Mouse (Mus musculus) limb, embryonic 14.5 days (tissue): Measurements from ENCODE around the gene Irgq. TPM values are rescaled to one million over a fixed set of nuclear protein-coding genes. Genes with fewer than 3 reads are reported as not detected.

Source experiments
- ATAC-seq: fragments of 200-750 bp; cut with Nextera tagmentation; 2 replicates; pipeline ENCODE4 v1.8.0; 2017; ENCODE audit warnings: low read depth, moderate number of reproducible peaks, moderate TSS enrichment; ENCODE audit not compliant: low FRiP score
- DNase-seq: peaks from one replicate; pipeline ENCODE4 v3.0.0-alpha.2; 2015; ENCODE audit warnings: low spot score
- H3K27ac ChIP-seq: fragments of 300-500 bp; sonication (generic); replicated peaks from 2 replicates; pipeline ENCODE4 v1.5.1; 2014; ENCODE audit warnings: low read depth, mild to moderate bottlenecking, low read length, moderate library complexity, mixed read lengths
- H3K27me3 ChIP-seq: fragments of 300-500 bp; sonication (generic); 2 replicates; pipeline ENCODE4 v1.6.1; 2014; ENCODE audit warnings: low read length, mixed read lengths; ENCODE audit not compliant: control insufficient read depth, insufficient read depth
- H3K36me3 ChIP-seq: fragments of 300-500 bp; sonication (generic); 2 replicates; pipeline ENCODE4 v1.6.1; 2014; ENCODE audit warnings: mild to moderate bottlenecking, low read length, moderate library complexity, mixed read lengths; ENCODE audit not compliant: control insufficient read depth, insufficient read depth
- H3K4me1 ChIP-seq: fragments of 300-500 bp; sonication (generic); 2 replicates; pipeline ENCODE4 v1.6.1; 2014; ENCODE audit warnings: antibody characterized with exemption, low read length, mixed read lengths; ENCODE audit not compliant: control insufficient read depth, insufficient read depth
- H3K4me2 ChIP-seq: fragments of 300-500 bp; sonication (generic); replicated peaks from 2 replicates; pipeline ENCODE4 v1.6.1; 2014; ENCODE audit warnings: low read depth, mild to moderate bottlenecking, low read length, moderate library complexity; ENCODE audit not compliant: severe bottlenecking
- H3K4me3 ChIP-seq: fragments of 300-500 bp; sonication (generic); replicated peaks from 2 replicates; pipeline ENCODE4 v1.5.1; 2014; ENCODE audit warnings: low read length
- H3K9ac ChIP-seq: fragments of 300-500 bp; sonication (generic); 2 replicates; pipeline ENCODE4 v1.6.1; 2014; ENCODE audit warnings: mild to moderate bottlenecking, low read depth, low read length, moderate library complexity; ENCODE audit not compliant: severe bottlenecking
- H3K9me3 ChIP-seq: fragments of 300-500 bp; sonication (generic); 2 replicates; pipeline ENCODE4 v1.6.1; 2016; ENCODE audit warnings: low read length; ENCODE audit not compliant: control insufficient read depth
- POLR2A ChIP-seq: fragments of 200-500 bp; IDR thresholded peaks from 2 replicates; pipeline ENCODE4 v1.8.0; 2012; ENCODE audit warnings: inconsistent platforms, mild to moderate bottlenecking, moderate library complexity, borderline replicate concordance; ENCODE audit not compliant: insufficient read depth, insufficient read length; ENCODE audit errors: extremely low read depth
- WGBS: fragments of 180-500 bp; shearing (Covaris S2); extraction: QIAGEN DNeasy Blood & Tissue Kit; methylation state at CpG from one replicate; pipeline ENCODE4 v1.1.7; 2014; 5-methylcytosine and 5-hydroxymethylcytosine counted together
- polyA plus RNA-seq, 2 experiments: library from polyadenylated mRNA; depleted of rRNA in 1 of 2; stranded (reverse) in 1 of 2; unstranded in 1 of 2; fragments of >200 nt; fragmentation: Nextera tagmentation in 1 of 2; extraction: Ambion mirVana in 1 of 2; gene quantifications; 2 replicates each; pipeline versions ENCODE4 v1.2.1 to v1.2.3; 2012 to 2014

Irgq gene
- polyA plus RNA-seq, 2 experiments = 10.7 to 16.3 TPM

- Histone ChIP-seq H3K9me3 (no peaks in the 10 kb centered on the region), H3K27ac (no peak overlapping the region), H3K4me3 (no peak overlapping the region), H3K4me2 (no peak overlapping the region), H3K27me3 (no peaks in the 10 kb centered on the region), H3K4me1 (no peaks in the 10 kb centered on the region), H3K9ac (no peak overlapping the region), H3K36me3 (peaks cover 75% of the 10 kb centered on the region)
- DNase-seq (no peak), ATAC-seq (no peak)
- WGBS = 90% methylated on average over 4 of the region's 4 CpGs
- no peak for TF ChIP-seq POLR2A
Observed at GRCm38 (mm10) chr7:24563837-24564206, 33.3 kb downstream of the Irgq start.

GRCm38 (mm10) chr7:24564607-24565265 is 34.2 kb downstream of the Irgq start:
- Histone ChIP-seq H3K27me3 (no peaks in the 10 kb centered on the region), H3K4me3 (no peak overlapping the region), H3K9me3 (no peaks in the 10 kb centered on the region), H3K4me2 (no peak overlapping the region), H3K27ac (no peak overlapping the region), H3K36me3 (peaks cover 74% of the 10 kb centered on the region), H3K9ac (no peak overlapping the region), H3K4me1 (no peaks in the 10 kb centered on the region)
- WGBS = 66% methylated on average over 6 of the region's 6 CpGs
- peak; percentile 24 for DNase-seq
- 0 out of 2 replicates have a peak, but pooled peaks have one; percentile 53 for ATAC-seq
- TF ChIP-seq POLR2A = no peak

DNA sequence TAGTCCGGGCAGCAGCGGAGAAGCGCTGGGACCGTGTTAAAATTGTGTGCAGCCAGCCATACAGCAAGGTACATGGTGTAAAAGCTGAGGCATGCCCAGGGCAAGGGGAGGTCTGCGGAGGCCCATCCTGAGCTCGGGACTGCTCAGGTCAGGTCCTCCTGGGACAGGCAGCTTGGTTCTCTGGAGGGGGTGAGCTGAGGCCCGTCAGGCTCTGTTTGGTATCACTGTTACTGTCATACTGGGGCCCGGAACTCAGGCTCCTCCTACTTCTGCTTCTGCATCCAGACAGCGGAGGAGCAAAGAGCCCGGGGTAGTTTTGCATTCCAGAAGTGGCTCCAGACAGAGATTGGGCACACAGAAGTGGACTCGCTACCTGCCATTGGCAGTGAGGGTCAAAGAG is 35.1 kb downstream of the Irgq start:
- Histone ChIP-seq H3K4me3 (no peak overlapping the region), H3K9ac (no peak overlapping the region), H3K9me3 (no peaks in the 10 kb centered on the region), H3K27me3 (no peaks in the 10 kb centered on the region), H3K4me2 (no peak overlapping the region), H3K36me3 (peaks cover 74% of the 10 kb centered on the region), H3K27ac (no peak overlapping the region), H3K4me1 (no peaks in the 10 kb centered on the region)
- DNase-seq (no peak), ATAC-seq (no peak)
- no peak for TF ChIP-seq POLR2A
- 93% methylated on average over 10 of the region's 11 CpGs for WGBS

- H3K36me3 ChIP-seq = peaks cover 72% of the 10 kb centered on the region
- H3K4me3 ChIP-seq = no peak overlapping the region
- no peak for ATAC-seq
- TF ChIP-seq POLR2A = no peak
- DNase-seq = no peak
- H3K27me3 ChIP-seq = no peaks in the 10 kb centered on the region
- H3K4me2 ChIP-seq = no peak overlapping the region
- H3K9me3 ChIP-seq = no peaks in the 10 kb centered on the region
- 97% methylated on average over 9 of the region's 9 CpGs for WGBS
- H3K4me1 ChIP-seq = no peaks in the 10 kb centered on the region
- H3K27ac ChIP-seq = no peak overlapping the region
- no peak overlapping the region for H3K9ac ChIP-seq
Observed at GRCm38 (mm10) chr7:24566206-24566605, 35.7 kb downstream of the Irgq start.

DNA sequence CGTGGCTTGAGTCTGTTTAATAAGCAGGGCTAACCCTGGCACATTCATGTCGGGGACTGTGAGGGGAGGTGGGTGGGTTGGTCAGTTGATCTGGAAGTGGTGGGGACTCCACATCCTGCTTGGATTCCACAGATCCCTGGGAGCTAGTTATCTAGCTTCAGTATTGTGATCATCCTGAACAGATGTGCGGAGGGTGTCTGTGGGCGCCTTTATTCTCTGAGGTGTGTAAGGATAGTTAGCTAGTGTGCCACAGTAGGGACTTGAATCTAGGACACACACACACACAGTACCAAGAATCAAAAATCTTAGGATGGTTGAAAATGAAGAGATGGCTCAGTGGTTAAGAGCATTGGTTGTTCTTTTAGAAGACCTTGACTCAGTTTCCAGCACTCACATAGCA is 38.0 kb downstream of the Irgq start:
- Histone ChIP-seq H3K27me3 (no peaks in the 10 kb centered on the region), H3K4me3 (no peak overlapping the region), H3K4me1 (no peaks in the 10 kb centered on the region), H3K4me2 (no peak overlapping the region), H3K9ac (no peak overlapping the region), H3K27ac (no peak overlapping the region), H3K36me3 (peaks cover 84% of the 10 kb centered on the region), H3K9me3 (no peaks in the 10 kb centered on the region)
- TF ChIP-seq POLR2A = no peak
- WGBS = 90% methylated on average over 4 of the region's 4 CpGs
- no peak for ATAC-seq
- DNase-seq = no peak

DNA sequence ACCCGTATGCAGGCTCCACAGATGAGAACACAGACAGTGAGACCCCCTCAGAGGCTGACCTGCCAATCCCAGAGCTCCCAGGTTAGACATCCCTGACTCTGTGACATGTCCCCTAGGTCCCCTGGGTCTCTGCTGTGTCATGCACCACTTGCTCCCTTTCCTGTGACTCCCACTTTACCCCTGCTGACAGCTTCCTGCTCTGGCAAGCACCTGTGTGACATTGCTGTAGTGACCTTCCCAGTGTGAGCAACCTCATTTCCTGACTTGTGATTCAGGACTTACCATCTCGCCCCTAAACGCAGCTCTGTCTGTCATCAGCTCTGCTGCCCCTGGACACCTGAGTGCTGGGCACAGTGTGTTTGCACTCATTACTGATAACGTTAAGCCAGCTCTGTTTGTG is 40.6 kb downstream of the Irgq start:
- peaks cover 68% of the 10 kb centered on the region for H3K36me3 ChIP-seq
- ATAC-seq = no peak

More for the DNA sequence above, 40.6 kb downstream of the Irgq start:
- Histone ChIP-seq H3K9ac (no peak overlapping the region; the same call in 1 of the 2 replicates), H3K4me2 (no peak overlapping the region), H3K4me1 (no peaks in the 10 kb centered on the region), H3K27ac (no peak overlapping the region), H3K27me3 (no peaks in the 10 kb centered on the region), H3K4me3 (no peak overlapping the region), H3K9me3 (no peaks in the 10 kb centered on the region)
- no peak for DNase-seq
- WGBS = 87% methylated on average over 4 of the region's 4 CpGs
- no peak for TF ChIP-seq POLR2A
